Mouse (Mus musculus): ENCODE results near the gene Slc9a9.

GRCm38 (mm10) chr9:95105768-95106167, 436.1 kb downstream of the Slc9a9 start:
- no peak for TF ChIP-seq CTCF (IDR thresholded peaks at IDR 0.05; ENCODE audit: insufficient read depth, low read depth, low read length)
- no peak for TF ChIP-seq POLR2A (IDR thresholded peaks at IDR 0.05; ENCODE audit: insufficient read depth, low read depth, low read length)

Measured in olfactory bulb, adult 2 months (tissue).